Mouse (Mus musculus): ENCODE measurements around the gene Wtip. TPM values are rescaled to one million over a fixed set of nuclear protein-coding genes. Genes with fewer than 3 reads are reported as not detected.
"Not testable (repeated sequence)": the region's sequence is repeated elsewhere in the genome, so short reads cannot be mapped to it uniquely, and the experiment has no call there.

Gene Wtip
- polyA plus RNA-seq, 1 experiment, result 11.0 TPM

- H3K4me3 ChIP-seq (ENCODE audit: insufficient read depth, low read length), result no peak overlapping the region
- H3K4me1 ChIP-seq (ENCODE audit: control insufficient read depth, insufficient read depth, low read length), result no peaks in the 10 kb centered on the region
- no peak overlapping the region for H3K27ac ChIP-seq (ENCODE audit: insufficient read depth, low read length)
- TF ChIP-seq CTCF (IDR thresholded peaks at IDR 0.05; ENCODE audit: extremely low read depth, insufficient read depth, low read length) (no peak), POLR2A (IDR thresholded peaks at IDR 0.05; ENCODE audit: extremely low read depth, insufficient read depth, low read length) (no peak)
Observed at GRCm38 (mm10) chr7:34125346-34125745, 7.7 kb downstream of the Wtip start.

- H3K4me1 ChIP-seq (ENCODE audit: control insufficient read depth, insufficient read depth, low read length), result no peaks in the 10 kb centered on the region
- no peak overlapping the region for H3K27ac ChIP-seq (ENCODE audit: insufficient read depth, low read length)
- peak; percentile 34; the same call in 1 of the 2 replicates for TF ChIP-seq CTCF (IDR thresholded peaks at IDR 0.05; ENCODE audit: extremely low read depth, insufficient read depth, low read length)
- TF ChIP-seq POLR2A (IDR thresholded peaks at IDR 0.05; ENCODE audit: extremely low read depth, insufficient read depth, low read length), result no peak
- H3K4me3 ChIP-seq (ENCODE audit: insufficient read depth, low read length), result no peak overlapping the region
Observed at GRCm38 (mm10) chr7:34122987-34123720, 9.9 kb downstream of the Wtip start.

- not testable (repeated sequence) for H3K27ac ChIP-seq (ENCODE audit: insufficient read depth, low read length); H3K4me1 ChIP-seq (ENCODE audit: control insufficient read depth, insufficient read depth, low read length); H3K4me3 ChIP-seq (ENCODE audit: insufficient read depth, low read length)
Observed at GRCm38 (mm10) chr7:34120636-34121035, 12.4 kb downstream of the Wtip start.

- Histone ChIP-seq H3K27ac (ENCODE audit: insufficient read depth, low read length) (no peak overlapping the region), H3K4me3 (ENCODE audit: insufficient read depth, low read length) (no peak overlapping the region), H3K4me1 (ENCODE audit: control insufficient read depth, insufficient read depth, low read length) (no peaks in the 10 kb centered on the region)
- no peak for TF ChIP-seq POLR2A (IDR thresholded peaks at IDR 0.05; ENCODE audit: extremely low read depth, insufficient read depth, low read length)
- no peak for TF ChIP-seq CTCF (IDR thresholded peaks at IDR 0.05; ENCODE audit: extremely low read depth, insufficient read depth, low read length)
Observed at GRCm38 (mm10) chr7:34116601-34117000, 16.5 kb downstream of the Wtip start.

GRCm38 (mm10) chr7:34109190-34109589 is 23.9 kb downstream of the Wtip start:
- H3K4me3 ChIP-seq (ENCODE audit: insufficient read depth, low read length), result no peak overlapping the region
- TF ChIP-seq CTCF (IDR thresholded peaks at IDR 0.05; ENCODE audit: extremely low read depth, insufficient read depth, low read length) (no peak), POLR2A (IDR thresholded peaks at IDR 0.05; ENCODE audit: extremely low read depth, insufficient read depth, low read length) (no peak)
- no peaks in the 10 kb centered on the region for H3K4me1 ChIP-seq (ENCODE audit: control insufficient read depth, insufficient read depth, low read length)
- H3K27ac ChIP-seq (ENCODE audit: insufficient read depth, low read length), result no peak overlapping the region

GRCm38 (mm10) chr7:34101276-34101675 is 31.8 kb downstream of the Wtip start:
- Histone ChIP-seq H3K4me3 (ENCODE audit: insufficient read depth, low read length) (no peak overlapping the region), H3K4me1 (ENCODE audit: control insufficient read depth, insufficient read depth, low read length) (no peaks in the 10 kb centered on the region), H3K27ac (ENCODE audit: insufficient read depth, low read length) (no peak overlapping the region)
- TF ChIP-seq CTCF (IDR thresholded peaks at IDR 0.05; ENCODE audit: extremely low read depth, insufficient read depth, low read length) (no peak), POLR2A (IDR thresholded peaks at IDR 0.05; ENCODE audit: extremely low read depth, insufficient read depth, low read length) (no peak)

GRCm38 (mm10) chr7:34100002-34100401 is 33.1 kb downstream of the Wtip start:
- Histone ChIP-seq H3K4me1 (ENCODE audit: control insufficient read depth, insufficient read depth, low read length) (no peaks in the 10 kb centered on the region), H3K4me3 (ENCODE audit: insufficient read depth, low read length) (no peak overlapping the region), H3K27ac (ENCODE audit: insufficient read depth, low read length) (no peak overlapping the region)
- TF ChIP-seq POLR2A (IDR thresholded peaks at IDR 0.05; ENCODE audit: extremely low read depth, insufficient read depth, low read length) (no peak), CTCF (IDR thresholded peaks at IDR 0.05; ENCODE audit: extremely low read depth, insufficient read depth, low read length) (no peak)

GRCm38 (mm10) chr7:34094911-34095481 is 38.1 kb downstream of the Wtip start, which contains the start of gene Scgb1b30:
Gene Scgb1b30, plus strand, starts transcription at chr7:34095431.
- no peak for TF ChIP-seq CTCF (IDR thresholded peaks at IDR 0.05; ENCODE audit: extremely low read depth, insufficient read depth, low read length)
- TF ChIP-seq POLR2A (IDR thresholded peaks at IDR 0.05; ENCODE audit: extremely low read depth, insufficient read depth, low read length), result no peak
- Histone ChIP-seq H3K4me1 (ENCODE audit: control insufficient read depth, insufficient read depth, low read length) (no peaks in the 10 kb centered on the region), H3K4me3 (ENCODE audit: insufficient read depth, low read length) (no peak within 1 kb of the TSS), H3K27ac (ENCODE audit: insufficient read depth, low read length) (no peak within 1 kb of the TSS)

GRCm38 (mm10) chr7:34068132-34068531 is 64.9 kb downstream of the Wtip start:
- not testable (repeated sequence) for H3K4me1 ChIP-seq (ENCODE audit: control insufficient read depth, insufficient read depth, low read length); H3K27ac ChIP-seq (ENCODE audit: insufficient read depth, low read length); H3K4me3 ChIP-seq (ENCODE audit: insufficient read depth, low read length)

Other genes with a start within 250 kb of the Wtip start
- not detected in 2 replicates for gene Scgb2b26, start 188.2 kb downstream of the Wtip start, polyA plus RNA-seq (2012; rRNA removed)
- not detected in 2 replicates for gene Scgb2b27, start 119.3 kb downstream of the Wtip start, polyA plus RNA-seq (2012; rRNA removed)
- not detected in 2 replicates for gene Scgb1b27, start 111.8 kb downstream of the Wtip start, polyA plus RNA-seq (2012; rRNA removed)
- not detected in 2 replicates for gene Scgb1b30, start 37.8 kb downstream of the Wtip start, polyA plus RNA-seq (2012; rRNA removed)
- 97.3 and 99.8 TPM in 2 replicates for gene Uba2, start 36.3 kb upstream of the Wtip start, polyA plus RNA-seq (2012; rRNA removed)
- gene Pdcd2l, start 63.4 kb upstream of the Wtip start, polyA plus RNA-seq (2012; rRNA removed), result 28.3 and 30.5 TPM in 2 replicates
- 708 and 714 TPM in 2 replicates for gene Gpi1, start 97.1 kb upstream of the Wtip start, polyA plus RNA-seq (2012; rRNA removed)
- not detected in 2 replicates for gene Gm6096, start 117.8 kb upstream of the Wtip start, polyA plus RNA-seq (2012; rRNA removed)
- 30.6 and 32.0 TPM in 2 replicates for gene 4931406P16Rik, start 180.3 kb upstream of the Wtip start, polyA plus RNA-seq (2012; rRNA removed)